Comparison of ENCODE assay signal across 46 mouse cellular contexts in the genomic region with DNA sequence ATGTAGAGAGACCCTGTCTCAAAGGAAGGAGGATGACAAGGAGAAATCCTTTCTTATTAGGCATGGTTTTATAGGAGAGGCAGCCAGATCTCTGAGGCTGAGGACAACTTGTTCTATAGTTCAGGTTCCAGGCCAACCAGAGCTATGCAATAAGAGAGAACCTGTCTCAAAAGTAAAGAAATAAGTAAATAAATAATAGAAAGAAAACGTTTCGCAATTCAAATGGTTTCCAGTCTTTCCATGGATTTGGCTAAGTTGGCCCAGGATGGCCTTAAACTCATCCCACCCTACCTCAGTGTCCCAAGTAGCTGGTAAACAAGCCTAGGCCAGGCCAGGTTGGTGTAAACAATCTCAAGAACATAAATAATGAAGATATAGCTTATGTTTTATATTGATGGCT. TPM values are rescaled to one million over a fixed set of nuclear protein-coding genes. Genes with fewer than 3 reads are reported as not detected.
"Had no signal": no experiment of that assay in that cellular context is flagged by ENCODE, and none has a peak within 500 bp of the region (broad histone marks: within the 10 kb centered on the region; RNA-seq: fewer than 3 reads in every experiment).

No protein-coding gene starts in this region.

- H3K9me3 ChIP-seq: limb, embryonic 10.5 days; limb, embryonic 12.5 days; limb, embryonic 13.5 days; limb, embryonic 15.5 days; liver, embryonic 13.5 days; liver, embryonic 15.5 days; lung, embryonic 15.5 days; midbrain, embryonic 10.5 days; midbrain, embryonic 12.5 days; midbrain, embryonic 13.5 days; midbrain, embryonic 15.5 days; neural tube, embryonic 12.5 days had no signal

- H3K27ac ChIP-seq: left cerebral cortex, adult 2 months; limb, embryonic 10.5 days; limb, embryonic 12.5 days; limb, embryonic 13.5 days; limb, embryonic 15.5 days; liver, embryonic 13.5 days; liver, embryonic 14.5 days; liver, embryonic 15.5 days; lung, embryonic 15.5 days; macrophage; midbrain, embryonic 10.5 days; midbrain, embryonic 12.5 days; midbrain, embryonic 13.5 days; midbrain, embryonic 15.5 days; neural tube, embryonic 12.5 days had no signal

- H3K36me3 ChIP-seq: limb, embryonic 10.5 days; limb, embryonic 12.5 days; limb, embryonic 13.5 days; limb, embryonic 15.5 days; liver, embryonic 13.5 days; liver, embryonic 15.5 days; lung, embryonic 15.5 days; midbrain, embryonic 10.5 days; midbrain, embryonic 12.5 days; midbrain, embryonic 13.5 days; midbrain, embryonic 15.5 days; neural tube, embryonic 12.5 days had no signal

- ATAC-seq: lung, postnatal 0 days; midbrain, embryonic 13.5 days; midbrain, embryonic 15.5 days; midbrain, embryonic 16.5 days had no signal

- H3K4me2 ChIP-seq: limb, embryonic 12.5 days; limb, embryonic 13.5 days; limb, embryonic 15.5 days; liver, embryonic 11.5 days; liver, embryonic 13.5 days; lung, embryonic 14.5 days; lung, embryonic 15.5 days; midbrain, embryonic 11.5 days; midbrain, embryonic 12.5 days; midbrain, embryonic 13.5 days; midbrain, embryonic 15.5 days; neural tube, embryonic 12.5 days had no signal

- H3K4me3 ChIP-seq: left cerebral cortex, adult 2 months; limb, embryonic 10.5 days; limb, embryonic 12.5 days; limb, embryonic 13.5 days; limb, embryonic 15.5 days; liver, embryonic 13.5 days; liver, embryonic 15.5 days; lung, embryonic 15.5 days; megakaryocyte, embryonic 14.5 days; midbrain, embryonic 10.5 days; midbrain, embryonic 12.5 days; midbrain, embryonic 13.5 days; midbrain, embryonic 15.5 days; myocyte; neural tube, embryonic 12.5 days had no signal

- DNase-seq: left cerebral cortex, postnatal 4 days; liver, embryonic 13.5 days; lung, adult 18-20 months; lung, adult 2 months; lung, embryonic 14.5 days; lung, postnatal 10 days; lung, postnatal 14 days; lung, postnatal 36 days; lung, postnatal 4 days; midbrain, embryonic 14.5 days had no signal

- H3K27me3 ChIP-seq: limb, embryonic 15.5 days; lung, embryonic 15.5 days had no signal

- H3K9ac ChIP-seq: limb, embryonic 12.5 days; limb, embryonic 13.5 days; limb, embryonic 15.5 days; liver, embryonic 13.5 days; liver, embryonic 14.5 days; liver, embryonic 15.5 days; lung, embryonic 14.5 days; lung, embryonic 15.5 days; midbrain, embryonic 12.5 days; midbrain, embryonic 13.5 days; midbrain, embryonic 15.5 days; neural tube, embryonic 12.5 days had no signal

RNA-seq across cellular contexts. Expression of a gene that starts 1.0 kb away (rescaled TPM):
- total RNA-seq: megakaryocyte progenitor cell, adult 5-6 weeks had no signal

RNA-seq across cellular contexts. Expression of a gene that starts 16.1 kb away (rescaled TPM):
- total RNA-seq: megakaryocyte progenitor cell, adult 5-6 weeks; megakaryocyte, adult 5-6 weeks; megakaryocyte-erythroid progenitor cell, adult 5-6 weeks; monocyte, adult 5-6 weeks had no signal

RNA-seq across cellular contexts. Expression of a gene that starts 28.8 kb away (rescaled TPM):
- total RNA-seq: left cerebral cortex, adult 18-20 months; left cerebral cortex, adult 2 months; left cerebral cortex, adult 8-10 months; left cerebral cortex, postnatal 10 days; left cerebral cortex, postnatal 14 days; left cerebral cortex, postnatal 25 days; left cerebral cortex, postnatal 36 days; left cerebral cortex, postnatal 4 days; megakaryocyte progenitor cell, adult 5-6 weeks; megakaryocyte, adult 5-6 weeks; megakaryocyte-erythroid progenitor cell, adult 5-6 weeks; midbrain, postnatal 0 days; monocyte, adult 5-6 weeks had no signal
- polyA plus RNA-seq: limb, embryonic 10.5 days; limb, embryonic 11.5 days; limb, embryonic 12.5 days; limb, embryonic 13.5 days; limb, embryonic 14.5 days; limb, embryonic 15.5 days; liver, embryonic 11.5 days; liver, embryonic 13.5 days; liver, embryonic 14.5 days; liver, embryonic 15.5 days; liver, embryonic 16.5 days; lung, adult 2 months; lung, embryonic 14.5 days; lung, embryonic 15.5 days; lung, embryonic 16.5 days; lung, postnatal 0 days; macrophage; midbrain, embryonic 10.5 days; midbrain, embryonic 11.5 days; midbrain, embryonic 13.5 days; midbrain, embryonic 14.5 days; midbrain, embryonic 15.5 days; midbrain, embryonic 16.5 days; midbrain, postnatal 0 days; myocyte; neural tube, embryonic 11.5 days; neural tube, embryonic 12.5 days had no signal

RNA-seq across cellular contexts. Expression of a gene that starts 39.7 kb away (rescaled TPM):
- total RNA-seq: megakaryocyte progenitor cell, adult 5-6 weeks; megakaryocyte, adult 5-6 weeks; monocyte, adult 5-6 weeks had no signal
- polyA plus RNA-seq: macrophage; midbrain, embryonic 10.5 days; midbrain, embryonic 14.5 days had no signal
